Mouse (Mus musculus): Measurements from ENCODE around the gene Ccdc186.

- TF ChIP-seq CTCF (IDR thresholded peaks at IDR 0.05) = no peak
- TF ChIP-seq EP300 (IDR thresholded peaks at IDR 0.05) = no peak
Measured at GRCm38 (mm10) chr19:56762686-56763085, 59.3 kb downstream of the Ccdc186 start.

Data from lung, postnatal 0 days (tissue).